16 mouse cellular contexts compared by ENCODE assay signal in the genomic region with DNA sequence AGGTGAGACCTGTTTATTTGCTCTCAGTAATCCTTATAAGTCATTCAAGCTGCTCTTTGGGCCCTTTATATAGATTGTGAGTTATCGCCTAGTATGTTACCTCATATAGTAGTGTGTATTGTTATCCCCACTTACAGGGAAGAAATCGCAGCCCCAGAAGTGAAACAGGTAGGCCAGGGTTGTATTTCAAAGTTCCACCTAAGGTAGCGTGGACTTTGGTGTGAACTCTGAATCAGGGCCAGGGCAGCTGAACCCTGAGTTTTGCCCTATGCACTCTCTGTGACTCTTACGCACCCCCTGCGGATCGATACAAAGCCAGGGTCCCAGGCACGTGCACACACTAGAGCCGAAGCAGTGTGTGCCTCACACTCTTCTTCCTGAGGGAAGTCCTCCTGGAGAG. TPM values are rescaled to one million over a fixed set of nuclear protein-coding genes. Genes with fewer than 3 reads are reported as not detected.
"Had no signal": no experiment of that assay in that cellular context is flagged by ENCODE, and none has a peak within 500 bp of the region (broad histone marks: within the 10 kb centered on the region; RNA-seq: fewer than 3 reads in every experiment).

No protein-coding gene starts in this region.

- H3K4me2 ChIP-seq: hindbrain, embryonic 15.5 days; limb, embryonic 15.5 days; midbrain, embryonic 12.5 days had no signal

- H3K9me3 ChIP-seq: hindbrain, embryonic 15.5 days; limb, embryonic 15.5 days; midbrain, embryonic 12.5 days had no signal

- H3K27ac ChIP-seq: left cerebral cortex, adult 2 months; limb, embryonic 15.5 days; midbrain, embryonic 12.5 days had no signal

- DNase-seq: kidney, postnatal 10 days; lung, adult 18-20 months; right cerebral cortex, postnatal 4 days; thymus, adult 18-20 months; thymus, postnatal 25 days had no signal

- H3K36me3 ChIP-seq: hindbrain, embryonic 15.5 days; limb, embryonic 15.5 days; midbrain, embryonic 12.5 days had no signal

- H3K4me3 ChIP-seq: hindbrain, embryonic 15.5 days; left cerebral cortex, adult 2 months; limb, embryonic 15.5 days; midbrain, embryonic 12.5 days had no signal

- H3K27me3 ChIP-seq: hindbrain, embryonic 15.5 days; limb, embryonic 15.5 days; midbrain, embryonic 12.5 days had no signal

- H3K4me1 ChIP-seq: limb, embryonic 15.5 days had no signal

- ATAC-seq: inflammation-experienced regulatory T-cells, adult 6 months; midbrain, embryonic 16.5 days had no signal

- H3K9ac ChIP-seq: hindbrain, embryonic 15.5 days; limb, embryonic 15.5 days; midbrain, embryonic 12.5 days had no signal

RNA-seq across cellular contexts. Expression of a gene that starts 37.2 kb away (rescaled TPM):
- total RNA-seq: layer of hippocampus, postnatal 25 days; left cerebral cortex, adult 2 months; left cerebral cortex, postnatal 25 days; megakaryocyte-erythroid progenitor cell, adult 5-6 weeks had no signal
- polyA plus RNA-seq: inflammation-experienced regulatory T-cells, adult 6 months; limb, embryonic 11.5 days; midbrain, embryonic 12.5 days; midbrain, embryonic 16.5 days; neural tube, embryonic 14.5 days had no signal
